Mouse (Mus musculus) cerebellum, postnatal 10 days (tissue): Measurements from ENCODE around the gene Prp2.
"Not testable (repeated sequence)": the region's sequence is repeated elsewhere in the genome, so short reads cannot be mapped to it uniquely, and the experiment has no call there.

Experiments
- DNase-seq, 2 experiments: peaks; one replicate each; pipeline ENCODE4 v3.0.0; 2021; ENCODE audit warnings: mixed read lengths in 2 of 2

Gene Prp2

DNA sequence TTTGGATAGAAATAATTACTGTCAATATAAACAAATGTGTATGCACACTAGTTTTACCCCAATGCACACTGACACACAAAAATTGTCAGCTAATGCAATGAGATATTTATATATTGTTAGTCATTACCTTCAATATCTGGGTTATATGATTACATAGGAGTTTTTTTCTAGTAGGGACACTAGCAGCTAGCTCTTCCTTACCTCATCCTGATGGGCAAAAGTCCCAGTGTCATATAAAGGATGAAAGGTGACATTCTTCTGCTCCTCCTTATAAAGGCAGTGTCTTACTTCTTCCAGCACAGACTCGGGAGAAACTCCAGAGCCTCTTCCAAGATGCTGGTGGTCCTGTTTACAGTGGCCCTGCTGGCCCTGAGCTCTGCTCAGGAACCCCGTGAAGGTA lies at the start of gene Prp2:
Gene Prp2, plus strand, starts transcription at position 301 of the 400 bp plus-strand sequence.
- DNase-seq = not testable (repeated sequence)

DNA sequence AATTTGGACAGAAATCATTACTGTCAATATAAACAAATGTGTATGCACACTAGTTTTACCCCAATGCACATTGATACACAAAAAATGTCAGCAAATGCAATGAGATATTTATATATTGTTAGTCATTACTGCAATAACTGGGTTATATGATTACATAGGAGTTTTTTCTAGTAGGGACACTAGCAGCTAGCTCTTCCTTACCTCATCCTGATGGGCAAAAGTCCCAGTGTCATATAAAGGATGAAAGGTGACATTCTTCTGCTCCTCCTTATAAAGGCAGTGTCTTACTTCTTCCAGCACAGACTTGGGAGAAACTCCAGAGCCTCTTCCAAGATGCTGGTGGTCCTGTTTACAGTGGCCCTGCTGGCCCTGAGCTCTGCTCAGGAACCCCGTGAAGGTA lies 26.2 kb upstream of the Prp2 start, which contains the start of gene Prh1:
Gene Prh1, plus strand, starts transcription at position 301 of the 400 bp plus-strand sequence.
- DNase-seq = not testable (repeated sequence)

DNA sequence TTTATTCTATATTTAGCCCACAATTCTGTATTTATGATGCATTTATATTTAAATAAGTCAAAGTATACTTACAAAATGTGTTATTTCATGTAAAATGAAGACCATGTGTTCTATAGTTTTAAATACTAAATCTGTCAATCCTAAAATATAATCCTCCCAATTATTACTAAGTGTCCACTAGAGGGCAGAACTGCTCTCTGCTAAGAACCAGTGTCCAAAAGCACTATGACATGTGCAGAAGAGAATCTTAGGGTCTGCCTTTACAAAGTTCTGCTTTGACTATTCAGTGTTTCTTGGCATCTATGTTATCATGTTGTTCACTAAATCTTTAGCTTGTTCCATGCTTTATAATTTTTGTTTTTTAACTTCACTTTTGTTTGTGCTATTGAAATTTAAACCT lies 53.7 kb downstream of the Prp2 start:
- peak; percentile 0 to 14 for DNase-seq
